Mouse (Mus musculus): ENCODE measurements around the gene Gm17387. TPM values are rescaled to one million over a fixed set of nuclear protein-coding genes. Genes with fewer than 3 reads are reported as not detected.

Gene Gm17387
- polyA plus RNA-seq, 1 experiment from 2014 or later, result not detected

DNA sequence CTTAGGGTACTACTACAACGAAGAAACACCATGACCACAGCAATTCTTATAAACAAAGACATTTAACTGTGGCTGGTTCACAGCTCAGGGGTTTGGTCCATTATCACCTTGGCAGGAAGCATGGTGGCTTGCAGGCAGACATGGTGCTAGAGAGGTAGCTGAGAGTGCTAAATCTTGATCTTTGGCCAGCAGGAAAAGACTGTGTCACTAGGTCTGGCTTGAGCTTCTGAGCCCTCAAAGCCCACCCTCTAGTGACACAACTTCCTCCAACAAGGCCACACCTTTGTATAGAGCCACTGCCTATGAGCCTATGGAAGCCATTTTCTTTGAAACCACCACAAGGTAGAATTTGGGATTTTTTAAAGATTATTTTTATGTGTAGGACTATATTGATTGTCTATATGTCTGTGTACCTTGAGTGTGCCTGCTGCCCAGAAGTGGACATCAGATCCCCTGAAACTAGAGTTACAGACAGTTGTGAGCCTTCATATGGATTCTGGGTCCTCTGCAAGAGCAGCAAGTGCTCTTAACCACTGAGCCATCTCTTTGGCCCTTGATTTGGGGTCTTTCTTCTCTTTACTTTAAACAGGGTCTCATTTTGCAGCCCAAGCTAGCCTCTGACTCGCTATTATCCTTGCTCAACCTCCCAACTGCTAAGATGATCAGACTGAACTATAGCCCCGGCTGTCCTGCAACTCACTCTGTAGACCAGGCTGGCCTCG lies 10.6 kb downstream of the Gm17387 start:
- H3K9me3 ChIP-seq, result no peaks in the 10 kb centered on the region
- no peak for ATAC-seq (ENCODE audit: extremely low read depth, insufficient number of reproducible peaks, low FRiP score, low TSS enrichment)
- H3K27me3 ChIP-seq (replicated peaks), result no peaks in the 10 kb centered on the region; the same call in 1 of the 2 replicates
- no peak overlapping the region for H3K27ac ChIP-seq (replicated peaks)
- H3K4me2 ChIP-seq, result no peak overlapping the region
- H3K36me3 ChIP-seq, result no peaks in the 10 kb centered on the region
- H3K4me3 ChIP-seq, result no peak overlapping the region
- 84% methylated on average over 4 of the region's 4 CpGs for WGBS
- H3K4me1 ChIP-seq, result peaks cover 14% of the 10 kb centered on the region; the same call in 1 of the 2 replicates
- no peak overlapping the region for H3K9ac ChIP-seq

DNA sequence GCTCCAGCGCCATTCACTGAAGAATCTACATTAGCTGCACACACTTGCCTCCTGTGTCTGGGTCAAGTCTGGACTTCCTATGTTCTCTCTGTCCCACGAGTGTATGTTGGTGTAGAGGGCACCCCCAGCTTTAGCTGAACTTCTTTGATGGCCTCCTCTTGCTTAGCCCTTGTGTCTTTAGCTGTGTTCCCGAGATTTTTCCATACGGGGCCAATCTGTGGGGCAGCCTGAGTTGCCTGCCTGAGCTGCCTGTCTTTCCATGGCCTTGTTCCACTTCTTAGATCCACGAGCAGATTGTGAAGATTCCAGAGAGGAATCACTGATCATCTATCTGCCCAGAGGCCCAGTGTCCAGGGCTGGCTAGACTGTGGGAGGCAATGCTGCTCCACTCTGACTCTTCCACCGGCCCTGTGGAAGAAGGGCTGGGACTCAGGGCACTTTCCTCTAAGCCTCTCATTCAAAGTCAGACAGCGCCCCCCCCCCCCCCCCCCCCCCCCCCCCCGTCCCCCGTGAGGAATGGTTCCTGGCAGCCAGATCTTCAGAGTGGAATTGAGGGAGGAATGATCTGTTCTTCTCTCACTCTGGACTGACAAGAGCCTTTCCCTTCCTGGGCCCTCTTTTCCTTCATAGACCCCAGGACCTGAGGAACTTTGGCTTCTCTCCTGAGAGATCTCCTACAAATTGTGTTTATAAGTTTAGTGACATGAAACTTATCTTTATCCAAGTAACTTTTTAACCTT lies 12.1 kb downstream of the Gm17387 start:
- ATAC-seq (ENCODE audit: extremely low read depth, insufficient number of reproducible peaks, low FRiP score, low TSS enrichment), result no peak

DNA sequence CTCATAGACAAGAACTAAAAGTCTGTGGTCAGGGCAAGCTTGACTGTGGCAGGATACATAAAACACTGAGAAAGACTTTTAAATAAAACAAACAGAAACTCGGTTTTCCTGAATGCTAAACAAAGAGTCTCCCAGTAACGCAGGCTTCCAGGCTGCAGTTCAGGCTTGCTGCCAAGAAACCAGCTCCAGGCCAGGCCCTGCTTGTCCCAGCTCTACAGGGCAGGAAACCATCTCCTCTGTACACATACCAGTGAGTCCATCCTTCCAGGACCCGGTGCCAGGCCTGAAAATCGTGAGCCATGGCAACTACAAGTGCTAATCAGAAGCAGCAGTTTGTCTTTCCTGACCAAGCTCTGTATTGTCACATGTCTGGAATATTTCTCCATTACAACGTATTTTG lies 12.7 kb downstream of the Gm17387 start:
- H3K4me3 ChIP-seq, result no peak overlapping the region
- peak overlapping the region; percentile 30 for H3K4me2 ChIP-seq
- peaks cover 3% of the 10 kb centered on the region for H3K27me3 ChIP-seq (replicated peaks)
- peak overlapping the region; percentile 86 for H3K27ac ChIP-seq (replicated peaks)
- no peaks in the 10 kb centered on the region for H3K9me3 ChIP-seq
- peak; percentile 74 for ATAC-seq (ENCODE audit: extremely low read depth, insufficient number of reproducible peaks, low FRiP score, low TSS enrichment)
- 16% methylated on average over 5 of the region's 5 CpGs for WGBS
- H3K9ac ChIP-seq, result peak overlapping the region; percentile 56
- H3K36me3 ChIP-seq, result no peaks in the 10 kb centered on the region
- H3K4me1 ChIP-seq, result peaks cover 14% of the 10 kb centered on the region; the same call in 1 of the 2 replicates

More for the DNA sequence above, 12.1 kb downstream of the Gm17387 start:
- Histone ChIP-seq H3K27me3 (replicated peaks) (no peaks in the 10 kb centered on the region; the same call in 1 of the 2 replicates), H3K9ac (peak overlapping the region; percentile 56), H3K9me3 (no peaks in the 10 kb centered on the region), H3K27ac (replicated peaks) (peak overlapping the region; percentile 86), H3K4me3 (no peak overlapping the region), H3K4me1 (peaks cover 14% of the 10 kb centered on the region; the same call in 1 of the 2 replicates), H3K36me3 (no peaks in the 10 kb centered on the region), H3K4me2 (peak overlapping the region; percentile 36)
- WGBS, result 37% methylated on average over 6 of the region's 9 CpGs

DNA sequence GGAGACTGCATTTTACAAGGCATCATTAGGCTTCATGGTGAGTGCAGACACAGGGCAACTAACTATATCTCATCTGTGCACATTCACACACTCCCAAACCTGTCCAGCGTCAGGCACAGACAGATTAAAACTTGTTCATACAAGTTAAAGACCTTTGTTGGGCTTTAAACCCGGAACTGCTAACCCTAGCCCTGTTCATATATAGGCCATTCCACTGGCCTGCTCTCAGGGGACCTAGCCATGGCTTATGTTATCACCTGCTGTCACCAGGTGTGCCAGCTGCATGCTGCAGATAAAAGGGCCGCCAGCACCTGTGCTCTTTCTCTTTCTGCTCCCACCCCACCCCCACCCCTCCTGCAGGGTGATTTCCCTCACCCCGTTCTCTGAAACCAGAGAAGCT lies 13.6 kb downstream of the Gm17387 start:
- WGBS, result 42% methylated on average over 4 of the region's 4 CpGs

DNA sequence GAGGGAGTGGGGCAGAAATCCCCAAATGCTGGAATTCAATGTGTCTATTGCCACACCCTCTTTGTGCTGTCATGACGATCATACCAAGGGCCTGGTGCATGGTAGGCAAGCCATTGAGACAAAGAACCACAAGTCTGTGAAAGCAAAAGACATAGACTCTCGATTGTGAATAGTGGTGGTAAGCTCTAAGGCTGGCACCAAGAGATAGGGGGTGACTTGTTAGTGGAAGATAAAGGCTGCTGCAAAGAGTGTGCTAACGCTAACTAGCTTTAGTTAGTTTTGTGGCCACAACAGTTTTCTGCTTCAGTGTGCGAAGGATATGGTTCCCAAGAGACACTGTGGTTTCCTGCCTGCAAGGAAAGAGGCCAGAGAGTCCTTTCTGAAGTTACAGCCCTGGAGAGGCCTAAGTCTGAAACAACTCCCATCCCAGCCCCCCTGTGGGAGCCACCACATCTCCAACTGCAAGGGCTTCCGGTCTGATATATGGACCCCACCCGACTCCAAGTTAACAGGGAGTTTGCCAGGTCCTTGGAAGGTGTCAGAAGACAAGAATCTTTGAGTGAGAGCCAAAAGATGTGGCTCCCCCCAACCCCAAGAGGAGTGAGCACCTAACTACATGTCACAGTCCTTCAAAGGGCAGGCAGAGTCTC lies 18.1 kb downstream of the Gm17387 start:
- no peak for ATAC-seq (ENCODE audit: extremely low read depth, insufficient number of reproducible peaks, low FRiP score, low TSS enrichment)
- Histone ChIP-seq H3K9ac (peak overlapping the region; percentile 62; the same call in 1 of the 2 replicates), H3K27me3 (replicated peaks) (peaks cover 7% of the 10 kb centered on the region; the same call in 1 of the 2 replicates), H3K9me3 (no peaks in the 10 kb centered on the region), H3K4me3 (peak overlapping the region; percentile 48), H3K4me1 (peaks cover 17% of the 10 kb centered on the region), H3K36me3 (no peaks in the 10 kb centered on the region), H3K27ac (replicated peaks) (peak overlapping the region; percentile 86), H3K4me2 (peak overlapping the region; percentile 80)
- 55% methylated on average over 6 of the region's 6 CpGs for WGBS

More for the DNA sequence above, 13.6 kb downstream of the Gm17387 start:
- H3K4me2 ChIP-seq, result no peak overlapping the region
- no peak overlapping the region for H3K4me3 ChIP-seq
- no peaks in the 10 kb centered on the region for H3K9me3 ChIP-seq
- no peaks in the 10 kb centered on the region for H3K36me3 ChIP-seq
- no peak overlapping the region for H3K9ac ChIP-seq
- peaks cover 3% of the 10 kb centered on the region for H3K27me3 ChIP-seq (replicated peaks)
- H3K4me1 ChIP-seq, result peaks cover 22% of the 10 kb centered on the region
- H3K27ac ChIP-seq (replicated peaks), result no peak overlapping the region
- ATAC-seq (ENCODE audit: extremely low read depth, insufficient number of reproducible peaks, low FRiP score, low TSS enrichment), result no peak

DNA sequence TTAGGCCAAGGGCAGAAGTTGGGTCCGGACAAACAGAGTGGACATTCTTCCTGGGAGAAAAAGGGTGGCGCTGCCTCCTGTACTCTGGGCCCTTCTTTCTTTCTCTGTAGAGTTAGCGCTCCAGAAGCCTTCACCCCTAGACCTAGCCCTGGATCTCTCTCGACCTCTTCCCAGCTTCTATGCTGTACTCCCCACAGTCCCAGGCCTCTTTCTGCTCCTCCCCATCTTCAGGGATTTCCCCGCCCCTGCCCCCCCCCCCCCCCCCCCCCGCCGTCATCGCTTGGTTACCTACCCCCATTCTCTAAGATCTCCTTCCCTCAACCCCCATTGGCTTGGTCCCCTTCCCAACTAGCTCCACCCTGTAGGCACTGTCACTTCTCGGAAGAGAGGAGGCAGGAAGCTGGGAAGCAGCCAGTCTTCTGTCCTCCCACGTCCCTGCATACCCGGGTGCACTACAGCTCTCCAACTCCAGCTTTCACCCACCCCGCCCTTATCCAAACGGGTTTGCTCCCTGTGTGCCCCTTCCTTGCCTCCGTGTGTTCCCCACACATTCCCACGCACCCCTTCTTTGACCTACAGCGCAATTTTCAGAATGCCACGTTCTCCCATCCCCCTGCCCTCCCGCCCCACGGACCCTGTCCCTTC lies 18.8 kb downstream of the Gm17387 start:
- 9% methylated on average over 15 of the region's 19 CpGs for WGBS
- ATAC-seq (ENCODE audit: extremely low read depth, insufficient number of reproducible peaks, low FRiP score, low TSS enrichment), result peak; percentile 70; the same call in 1 of the 2 replicates

DNA sequence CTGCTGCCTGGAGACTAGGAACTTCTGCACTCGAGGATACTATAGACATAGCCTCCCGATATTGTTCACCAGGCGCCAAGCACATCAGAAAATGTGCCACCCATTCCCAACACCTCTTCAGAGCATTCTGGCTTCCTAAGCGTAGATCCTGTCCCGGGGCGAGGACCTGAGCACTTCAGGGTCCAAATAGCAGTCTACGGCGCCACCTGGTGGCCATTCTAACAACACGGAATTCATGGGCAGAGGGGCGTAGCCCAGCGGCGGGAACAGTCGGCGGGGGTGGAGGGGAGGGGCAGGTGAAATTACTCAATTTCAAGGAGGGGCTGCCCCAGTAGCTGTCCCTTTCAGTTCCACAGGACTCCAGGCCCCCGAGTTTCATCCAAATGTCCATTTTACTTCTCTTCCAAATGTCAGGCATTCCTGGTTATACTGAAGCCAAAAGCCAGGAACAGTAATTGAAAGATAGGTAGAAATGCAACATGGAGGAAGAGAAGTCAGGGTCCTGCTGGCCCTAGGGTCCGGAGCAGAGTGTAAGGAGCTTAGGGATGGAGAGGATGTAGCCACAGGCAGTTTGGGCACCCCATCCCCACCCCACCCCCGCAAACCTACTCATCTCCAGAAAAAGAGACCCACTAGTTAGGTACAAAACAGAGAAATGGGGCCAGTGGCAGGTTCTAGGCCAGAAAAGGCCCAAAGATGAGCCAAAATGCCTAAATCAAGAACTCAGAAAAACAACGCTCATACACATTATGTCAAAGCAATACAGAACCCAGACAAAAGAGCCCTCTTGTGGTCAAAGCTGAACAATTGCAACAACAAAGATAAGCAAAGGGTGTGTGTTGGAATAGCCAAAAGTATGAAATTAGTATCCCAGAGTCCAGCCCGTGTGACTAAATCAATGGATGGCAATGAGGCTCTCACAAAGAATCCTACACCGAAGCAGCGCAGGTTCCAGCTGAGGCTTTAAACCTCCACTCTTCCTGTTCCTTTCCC lies 19.6 kb downstream of the Gm17387 start:
- Histone ChIP-seq H3K36me3 (no peaks in the 10 kb centered on the region), H3K9me3 (no peaks in the 10 kb centered on the region), H3K4me1 (peaks cover 17% of the 10 kb centered on the region), H3K27ac (replicated peaks) (peak overlapping the region; percentile 86), H3K27me3 (replicated peaks) (peaks cover 14% of the 10 kb centered on the region; the same call in 1 of the 2 replicates), H3K4me2 (peak overlapping the region; percentile 80), H3K9ac (peak overlapping the region; percentile 77), H3K4me3 (peak overlapping the region; percentile 48)
- peak; percentile 72 for ATAC-seq (ENCODE audit: extremely low read depth, insufficient number of reproducible peaks, low FRiP score, low TSS enrichment)
- WGBS, result 9% methylated on average over 21 of the region's 21 CpGs

More for the DNA sequence above, 18.8 kb downstream of the Gm17387 start:
- peak overlapping the region; percentile 77 for H3K9ac ChIP-seq
- peak overlapping the region; percentile 80 for H3K4me2 ChIP-seq
- H3K36me3 ChIP-seq, result no peaks in the 10 kb centered on the region
- H3K27ac ChIP-seq (replicated peaks), result peak overlapping the region; percentile 86
- H3K4me3 ChIP-seq, result peak overlapping the region; percentile 48
- no peaks in the 10 kb centered on the region for H3K9me3 ChIP-seq
- H3K27me3 ChIP-seq (replicated peaks), result peaks cover 7% of the 10 kb centered on the region; the same call in 1 of the 2 replicates
- H3K4me1 ChIP-seq, result peaks cover 17% of the 10 kb centered on the region

DNA sequence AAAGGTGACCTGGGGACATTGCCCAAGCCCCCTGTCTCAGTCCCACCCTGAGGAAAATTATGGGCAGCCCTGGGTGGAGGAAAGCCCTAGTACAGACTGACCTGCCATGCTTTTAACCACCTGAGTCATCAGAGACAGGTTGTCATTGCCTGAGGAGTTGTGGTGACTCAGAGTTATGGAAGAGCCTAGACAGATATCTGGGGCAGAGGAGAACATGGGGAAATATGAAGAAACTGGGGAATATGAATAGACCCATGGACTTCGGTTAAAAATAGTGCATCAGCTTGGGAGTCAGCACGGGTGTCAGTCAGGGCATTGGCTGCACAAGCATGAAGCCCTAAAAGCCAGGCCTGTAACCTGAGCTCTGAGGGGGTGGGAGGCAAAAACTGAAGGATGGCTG lies 20.4 kb downstream of the Gm17387 start:
- no peak for ATAC-seq (ENCODE audit: extremely low read depth, insufficient number of reproducible peaks, low FRiP score, low TSS enrichment)
- 53% methylated on average over 2 of the region's 2 CpGs for WGBS
- peaks cover 17% of the 10 kb centered on the region for H3K4me1 ChIP-seq
- no peak overlapping the region for H3K4me2 ChIP-seq
- peaks cover 17% of the 10 kb centered on the region; the same call in 1 of the 2 replicates for H3K27me3 ChIP-seq (replicated peaks)
- H3K36me3 ChIP-seq, result no peaks in the 10 kb centered on the region
- H3K9ac ChIP-seq, result no peak overlapping the region
- H3K9me3 ChIP-seq, result no peaks in the 10 kb centered on the region
- no peak overlapping the region for H3K4me3 ChIP-seq
- no peak overlapping the region for H3K27ac ChIP-seq (replicated peaks)

DNA sequence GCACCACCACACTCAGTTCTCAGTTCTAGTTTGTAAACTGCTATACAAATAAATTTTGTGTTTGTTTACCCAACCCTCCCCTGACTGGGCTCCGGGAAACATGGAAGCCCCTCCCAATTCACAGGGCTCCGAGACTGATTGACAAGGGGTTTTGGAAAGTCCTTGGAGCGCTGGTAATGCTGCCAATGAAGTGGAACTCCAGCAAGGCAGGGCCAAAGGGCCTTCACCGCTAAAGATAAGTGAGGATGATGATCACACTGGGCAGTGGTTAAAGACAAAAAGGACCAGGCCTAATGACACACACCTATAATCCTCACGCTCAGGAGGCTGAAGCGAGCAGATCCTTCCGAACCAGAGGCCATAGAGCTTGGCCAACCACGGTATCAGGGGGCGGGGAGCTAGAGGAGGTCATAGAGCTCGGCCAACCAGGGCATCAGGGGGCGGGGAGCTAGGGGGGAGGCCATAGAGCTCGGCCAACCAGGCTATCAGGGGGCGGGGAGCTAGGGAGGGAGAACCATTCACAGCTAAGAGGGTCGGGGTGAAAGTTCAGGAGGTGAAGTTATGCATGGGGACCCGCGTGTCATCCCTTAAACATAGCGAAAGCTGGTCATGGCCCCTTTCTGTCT lies 22.2 kb downstream of the Gm17387 start:
- 52% methylated on average over 17 of the region's 17 CpGs for WGBS

More for the DNA sequence above, 22.2 kb downstream of the Gm17387 start:
- Histone ChIP-seq H3K4me2 (no peak overlapping the region), H3K36me3 (no peaks in the 10 kb centered on the region), H3K4me1 (peaks cover 17% of the 10 kb centered on the region), H3K9me3 (peaks cover 3% of the 10 kb centered on the region; the same call in 1 of the 2 replicates), H3K4me3 (no peak overlapping the region), H3K27me3 (replicated peaks) (peaks cover 27% of the 10 kb centered on the region), H3K9ac (no peak overlapping the region), H3K27ac (replicated peaks) (no peak overlapping the region)
- no peak for ATAC-seq (ENCODE audit: extremely low read depth, insufficient number of reproducible peaks, low FRiP score, low TSS enrichment)

Data from heart, embryonic 13.5 days (tissue).